Mouse (Mus musculus): ENCODE results near the gene Ksr1.
A peak's percentile ranks its signal among the peaks of the same experiment; 100 is the strongest.

The Ksr1 gene

DNA sequence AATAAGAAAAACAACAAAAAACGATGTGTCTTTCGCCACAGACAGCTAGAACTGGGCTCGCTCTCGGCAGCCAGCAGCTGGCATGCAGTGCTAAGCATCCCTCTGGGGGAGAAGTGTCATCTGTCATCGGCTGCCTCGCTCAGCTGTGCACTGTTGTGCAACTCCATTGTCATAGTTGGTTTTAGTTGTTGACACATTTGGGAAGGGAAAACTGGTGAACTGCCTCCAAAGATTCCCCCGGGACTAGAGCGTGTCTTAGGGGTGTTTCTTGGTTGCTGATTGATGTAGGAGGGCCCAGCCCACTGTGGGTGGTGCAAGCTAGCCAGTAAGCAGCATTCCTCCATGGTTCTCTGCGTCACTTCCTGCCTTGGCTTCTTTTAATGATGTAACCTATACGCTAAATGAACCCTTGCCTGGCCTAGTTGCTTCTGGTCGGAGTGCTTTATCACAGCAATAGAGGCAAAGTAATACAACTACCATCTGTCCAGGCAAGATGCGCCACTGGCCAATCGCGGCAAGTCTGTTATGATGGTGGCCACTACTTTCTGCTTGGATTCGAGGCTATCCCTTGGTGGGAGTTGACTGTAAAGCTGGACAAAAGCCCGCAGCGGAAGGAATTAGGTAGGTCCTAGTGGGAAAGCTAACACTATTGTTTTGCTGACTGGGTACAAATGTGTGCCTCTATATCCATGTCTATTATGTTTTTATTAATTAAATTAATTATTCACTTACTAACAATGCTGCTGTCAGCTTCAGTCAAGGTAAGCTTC lies 172.6 kb downstream of the Ksr1 start:
- peak; percentile 35 to 58 for DNase-seq

DNA sequence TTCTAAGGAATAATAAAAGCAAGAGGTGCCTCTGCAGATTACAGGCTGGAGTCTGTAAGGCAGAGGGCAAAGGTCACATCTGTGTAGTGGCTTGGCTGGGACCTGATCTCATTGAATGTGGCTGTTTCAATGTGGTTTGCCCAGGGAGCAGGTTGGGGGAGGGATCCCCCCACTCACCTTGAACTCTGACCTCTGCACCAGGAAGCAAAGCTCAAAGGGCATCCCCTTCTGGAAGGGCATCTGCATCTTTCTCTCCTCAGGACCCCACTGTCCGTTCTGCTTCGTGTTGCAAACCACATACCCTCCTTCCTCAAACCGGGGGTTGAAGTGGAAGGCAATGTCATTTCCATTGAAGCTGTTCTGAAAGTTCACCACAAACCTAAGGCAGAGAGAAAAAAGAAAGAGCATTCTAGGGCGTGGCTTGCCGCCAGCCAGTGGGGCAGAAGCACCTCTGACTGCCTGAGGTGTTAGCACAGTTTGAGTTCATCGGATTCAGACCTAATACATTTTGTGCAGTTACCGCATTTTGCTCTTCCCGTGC lies 173.3 kb downstream of the Ksr1 start:
- no peak for DNase-seq

DNA sequence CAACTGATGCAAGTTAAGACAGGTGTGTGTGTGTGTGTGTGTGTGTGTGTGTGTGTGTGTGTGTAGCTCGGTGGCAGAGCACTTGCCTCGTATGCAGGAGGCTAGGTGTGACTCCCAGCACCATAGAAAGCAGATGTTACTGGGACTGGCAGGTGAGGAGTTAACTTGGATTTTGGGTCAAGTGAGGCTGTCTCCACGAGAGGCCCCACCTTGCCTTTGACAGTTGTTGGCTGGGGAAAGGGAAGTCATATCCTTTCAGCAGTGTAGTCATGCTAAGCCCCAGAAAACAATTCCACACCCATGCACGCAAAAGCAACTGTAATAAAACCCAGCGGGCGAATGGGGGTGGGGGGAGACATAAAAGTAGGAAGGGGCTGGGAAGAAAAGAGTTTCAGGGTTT lies 173.9 kb downstream of the Ksr1 start:
- no peak for DNase-seq

DNA sequence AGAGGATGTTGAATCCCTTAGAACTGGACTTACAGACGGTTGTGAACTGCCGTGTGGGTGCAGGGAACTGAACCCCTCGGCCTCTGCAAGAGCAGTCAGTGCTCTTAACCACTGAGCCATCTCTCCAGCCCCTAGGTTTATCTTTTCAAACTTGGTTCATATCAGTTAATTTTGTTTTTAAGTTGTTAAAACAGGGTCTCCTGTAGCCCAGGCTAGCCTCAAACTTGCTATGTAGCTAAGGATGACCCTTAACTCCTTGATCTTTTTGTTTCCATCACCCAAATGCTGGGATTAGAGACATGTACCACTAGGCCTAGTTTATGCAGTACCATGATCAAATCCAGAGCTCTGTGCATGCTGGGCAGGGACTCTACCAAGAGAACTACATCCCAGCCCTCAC lies 174.5 kb downstream of the Ksr1 start:
- DNase-seq, result no peak

DNA sequence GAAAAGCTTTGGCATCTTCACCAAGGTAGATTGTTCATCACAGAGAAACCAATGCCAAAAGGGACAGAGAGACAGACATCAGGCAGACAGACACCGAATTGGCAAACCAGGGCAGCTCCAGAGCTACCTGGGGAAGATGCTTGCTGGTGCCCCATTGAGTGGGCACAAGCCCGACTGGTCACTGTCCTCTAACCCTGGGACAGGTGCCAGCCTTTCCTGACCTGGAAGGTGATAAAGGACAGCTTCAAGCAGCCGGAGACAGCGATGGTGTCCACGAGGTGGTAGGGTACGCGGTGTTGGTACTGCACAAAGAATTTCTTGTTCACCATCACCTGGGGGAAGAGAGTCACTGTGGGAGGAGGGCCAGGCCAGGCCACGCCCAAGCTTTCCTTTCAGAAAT lies 175.1 kb downstream of the Ksr1 start:
- no peak for DNase-seq

DNA sequence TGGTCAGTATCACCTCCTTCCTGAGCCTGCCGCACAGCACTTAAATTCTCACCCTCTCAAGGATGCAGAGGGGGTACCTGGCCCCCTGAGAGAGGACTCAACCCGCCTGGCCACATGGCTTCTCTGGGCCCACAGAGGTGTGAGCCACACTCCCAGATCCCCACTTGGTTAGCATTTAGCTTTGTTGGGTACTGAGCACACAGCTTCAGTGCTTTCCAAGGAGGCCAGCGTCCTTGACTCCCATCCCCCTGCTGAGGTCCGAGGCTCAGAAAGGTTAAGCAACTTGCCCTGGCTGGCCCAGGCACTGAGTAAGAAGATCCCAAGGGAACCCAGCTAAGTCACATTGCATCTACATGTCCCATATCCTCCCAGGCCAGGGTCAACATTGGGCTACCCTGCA lies 178.1 kb downstream of the Ksr1 start:
- no peak for DNase-seq

DNA sequence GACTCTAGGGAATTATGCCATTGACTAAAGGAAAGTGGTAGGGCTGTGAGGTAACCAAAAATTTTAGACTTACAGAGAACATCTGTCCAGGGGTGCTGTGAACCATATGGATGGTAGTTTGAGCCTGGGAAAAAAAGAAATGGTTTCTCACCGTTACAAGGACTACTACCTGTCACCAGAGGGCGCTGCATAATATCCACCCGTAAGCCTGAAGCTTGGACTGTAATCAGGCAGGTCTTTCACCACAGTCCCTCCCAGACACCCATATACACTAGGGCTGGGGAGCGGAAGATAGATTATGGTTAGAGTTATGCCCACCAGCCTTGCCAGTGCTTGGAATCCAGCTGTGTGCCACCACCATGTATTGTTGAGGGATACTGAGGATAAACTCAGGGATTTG lies 178.8 kb downstream of the Ksr1 start:
- DNase-seq, result peak; percentile 69 to 77

Data from cerebellum, postnatal 10 days (tissue).